Mouse (Mus musculus): ENCODE measurements around the gene Srgap1.

- no peak for TF ChIP-seq CTCF (IDR thresholded peaks at IDR 0.05; ENCODE audit: control insufficient read depth, insufficient read depth, low read length)
- no peak for TF ChIP-seq POLR2A (IDR thresholded peaks at IDR 0.05; ENCODE audit: borderline replicate concordance, control insufficient read depth, low read depth, low read length)
Observed at GRCm38 (mm10) chr10:121858911-121859310, 188.2 kb downstream of the Srgap1 start.
